Mouse (Mus musculus): ENCODE measurements around the gene Perp.

The Perp gene

DNA sequence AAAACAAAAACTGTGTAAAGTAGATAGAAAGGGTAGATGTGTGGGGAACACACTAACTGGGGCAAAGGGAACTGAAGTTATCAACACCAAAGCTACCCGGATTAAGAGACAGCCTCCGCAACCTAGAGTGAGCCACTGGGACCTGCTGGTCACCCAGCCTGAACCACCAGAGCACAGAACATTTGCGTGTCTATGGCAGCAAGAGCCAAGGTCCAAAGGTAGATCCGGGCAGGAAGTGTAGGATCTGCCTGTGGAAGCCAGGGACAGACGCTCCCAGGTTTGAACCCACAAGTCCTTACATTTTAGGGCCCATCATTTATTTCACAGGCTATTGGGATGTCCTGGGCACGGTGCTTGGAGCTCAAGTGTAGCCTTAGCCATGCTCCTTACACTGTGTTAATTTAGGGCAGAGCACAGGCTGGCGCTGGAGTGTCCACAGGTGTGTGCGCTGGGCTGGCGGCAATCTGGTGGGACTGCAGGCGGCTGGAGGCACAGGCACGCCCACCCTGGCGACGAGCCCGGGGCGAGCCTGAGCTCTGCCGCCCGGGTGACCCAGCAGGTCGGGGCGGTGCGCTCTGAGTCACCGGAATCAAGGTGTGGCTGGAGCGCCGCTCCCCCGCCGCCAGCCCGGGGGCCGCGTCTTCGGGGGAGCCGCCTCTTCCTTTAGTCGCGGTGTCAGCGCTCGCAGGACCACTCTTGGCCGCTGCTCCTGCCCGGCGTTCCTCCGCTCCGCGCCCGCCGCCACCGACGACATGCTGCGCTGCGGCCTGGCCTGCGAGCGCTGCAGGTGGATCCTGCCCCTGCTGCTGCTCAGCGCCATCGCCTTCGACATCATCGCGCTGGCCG, at the start of gene Perp:
Perp (plus strand) TSS at position 580 of the 846 bp plus-strand sequence.
- no peak for DNase-seq (ENCODE audit: low spot score)

- no peak for DNase-seq (ENCODE audit: low spot score)
These were observed 33.1 kb upstream of the Perp start for GRCm38 (mm10) chr10:18811751-18812150.

- DNase-seq (ENCODE audit: low spot score), result no peak
These were observed 28.3 kb upstream of the Perp start for GRCm38 (mm10) chr10:18816560-18816959.

DNA sequence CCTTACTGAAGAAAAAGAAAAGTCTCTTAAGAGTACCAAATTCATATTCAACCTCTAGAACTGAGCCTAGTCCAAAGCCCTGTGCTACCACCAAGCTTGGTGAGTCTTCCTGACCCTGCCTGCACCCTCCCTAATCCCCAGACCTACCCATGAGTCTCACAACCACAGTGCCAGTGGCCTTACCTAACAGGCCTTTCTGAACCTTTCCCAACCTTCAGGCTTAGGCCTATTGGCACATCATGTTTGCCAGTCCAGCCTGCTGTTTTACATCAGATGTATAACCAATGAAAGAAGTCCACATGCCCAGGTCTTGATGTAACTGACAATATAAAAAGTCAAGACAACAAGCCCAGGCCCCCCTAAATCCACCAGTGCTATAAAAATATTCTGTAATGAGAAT, 19.7 kb upstream of the Perp start:
- no peak for DNase-seq (ENCODE audit: low spot score)

GRCm38 (mm10) chr10:18826107-18826506, 18.7 kb upstream of the Perp start:
- DNase-seq (ENCODE audit: low spot score), result no peak

DNA sequence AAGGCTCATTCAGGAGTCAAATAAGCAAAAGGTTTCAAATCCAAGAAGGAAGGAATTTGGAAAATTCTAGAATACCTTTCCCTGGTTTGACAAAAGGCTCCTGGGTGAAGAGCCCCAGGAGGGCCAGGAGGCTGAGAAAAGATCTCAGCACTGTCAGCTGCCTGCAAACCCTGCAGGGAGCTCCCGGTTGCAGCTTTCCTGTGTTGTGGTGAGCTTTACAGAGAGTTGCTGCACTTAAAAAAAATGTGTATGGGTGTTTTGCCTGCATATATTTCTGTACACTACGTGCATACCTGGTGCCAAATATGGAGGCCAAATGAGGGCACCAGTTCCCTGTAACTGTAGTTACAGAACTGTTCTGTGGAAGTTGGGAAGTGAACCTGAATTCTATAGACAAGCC, 16.9 kb upstream of the Perp start:
- no peak for DNase-seq (ENCODE audit: low spot score)

DNA sequence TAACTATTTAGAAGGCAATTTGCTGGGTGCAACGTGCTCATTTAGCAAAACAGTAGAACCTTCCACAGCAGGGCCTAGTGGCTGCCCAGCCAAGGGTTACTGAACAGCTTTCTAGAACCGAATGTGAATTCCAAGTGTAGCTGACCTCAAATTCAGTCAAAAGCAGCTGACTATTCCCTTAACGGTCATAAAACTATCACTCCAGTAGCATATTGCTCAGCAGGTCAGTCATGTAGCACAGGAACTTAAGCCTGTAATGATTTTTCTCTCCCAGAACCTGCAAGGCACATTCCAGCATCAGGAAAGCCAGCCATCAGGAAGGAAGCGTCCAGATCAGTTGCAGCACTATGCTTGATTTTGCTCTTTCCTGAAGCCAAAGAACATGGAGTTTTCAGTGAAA, 14.5 kb upstream of the Perp start:
- no peak for DNase-seq (ENCODE audit: low spot score)

DNA sequence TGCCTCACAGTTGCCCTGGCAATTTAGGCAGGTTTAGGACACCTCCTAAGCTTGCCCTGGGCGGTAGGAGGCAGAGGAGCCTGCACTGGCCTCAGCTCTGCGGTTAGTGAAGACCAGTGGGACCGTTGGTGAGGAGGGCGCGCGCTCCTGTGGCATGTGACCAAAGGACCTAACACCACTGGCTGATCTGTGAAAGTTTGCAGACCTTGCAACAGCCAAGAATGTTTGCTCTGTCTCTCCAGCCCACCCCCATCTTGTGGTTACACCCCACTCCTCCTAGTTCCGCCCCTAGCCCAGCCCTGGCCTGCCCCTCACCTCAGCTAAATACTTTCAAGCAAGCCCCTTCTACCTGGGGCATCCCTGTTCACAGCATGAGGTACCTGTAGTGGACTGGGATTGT, 13.0 kb upstream of the Perp start:
- DNase-seq (ENCODE audit: low spot score), result no peak

- DNase-seq (ENCODE audit: low spot score), result no peak
These were observed 10.4 kb upstream of the Perp start for GRCm38 (mm10) chr10:18834389-18834788.

- DNase-seq (ENCODE audit: low spot score), result no peak
These were observed 8.9 kb upstream of the Perp start for GRCm38 (mm10) chr10:18835684-18836479.

GRCm38 (mm10) chr10:18839530-18839929, 5.3 kb upstream of the Perp start:
- no peak for DNase-seq (ENCODE audit: low spot score)

DNA sequence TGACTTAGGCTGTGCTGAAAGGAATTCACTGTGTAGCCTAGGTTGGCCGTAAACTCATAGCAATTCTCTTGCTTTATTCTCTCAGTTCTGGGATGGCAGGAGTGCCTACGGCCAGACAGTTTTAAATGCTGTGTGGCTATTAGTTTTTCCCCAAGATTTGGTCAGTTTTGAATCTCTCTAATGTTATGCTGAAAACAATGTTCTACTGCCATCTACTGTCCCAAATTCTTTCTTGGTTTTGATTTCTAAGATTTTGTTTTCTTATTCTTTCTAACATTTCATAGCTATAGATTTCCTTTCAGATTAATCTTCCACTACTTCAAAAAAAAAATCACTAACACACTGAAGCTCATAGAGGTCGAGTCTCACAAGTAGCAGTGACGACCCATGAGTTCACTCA, 4.1 kb upstream of the Perp start:
- DNase-seq (ENCODE audit: low spot score), result no peak

GRCm38 (mm10) chr10:18845287-18845662, 455 bp downstream of the Perp start:
- DNase-seq (ENCODE audit: low spot score), result no peak

GRCm38 (mm10) chr10:18845711-18846110, 891 bp downstream of the Perp start:
- DNase-seq (ENCODE audit: low spot score), result no peak

GRCm38 (mm10) chr10:18846474-18847264, 1.8 kb downstream of the Perp start:
- no peak for DNase-seq (ENCODE audit: low spot score)

GRCm38 (mm10) chr10:18850177-18850576, 5.4 kb downstream of the Perp start:
- DNase-seq (ENCODE audit: low spot score), result no peak

- no peak for DNase-seq (ENCODE audit: low spot score)
These were observed 8.6 kb downstream of the Perp start for GRCm38 (mm10) chr10:18853417-18853816.

GRCm38 (mm10) chr10:18857244-18857643, 12.4 kb downstream of the Perp start:
- DNase-seq (ENCODE audit: low spot score), result no peak

- DNase-seq (ENCODE audit: low spot score), result no peak
These were observed 14.8 kb downstream of the Perp start for GRCm38 (mm10) chr10:18859632-18860031.

DNA sequence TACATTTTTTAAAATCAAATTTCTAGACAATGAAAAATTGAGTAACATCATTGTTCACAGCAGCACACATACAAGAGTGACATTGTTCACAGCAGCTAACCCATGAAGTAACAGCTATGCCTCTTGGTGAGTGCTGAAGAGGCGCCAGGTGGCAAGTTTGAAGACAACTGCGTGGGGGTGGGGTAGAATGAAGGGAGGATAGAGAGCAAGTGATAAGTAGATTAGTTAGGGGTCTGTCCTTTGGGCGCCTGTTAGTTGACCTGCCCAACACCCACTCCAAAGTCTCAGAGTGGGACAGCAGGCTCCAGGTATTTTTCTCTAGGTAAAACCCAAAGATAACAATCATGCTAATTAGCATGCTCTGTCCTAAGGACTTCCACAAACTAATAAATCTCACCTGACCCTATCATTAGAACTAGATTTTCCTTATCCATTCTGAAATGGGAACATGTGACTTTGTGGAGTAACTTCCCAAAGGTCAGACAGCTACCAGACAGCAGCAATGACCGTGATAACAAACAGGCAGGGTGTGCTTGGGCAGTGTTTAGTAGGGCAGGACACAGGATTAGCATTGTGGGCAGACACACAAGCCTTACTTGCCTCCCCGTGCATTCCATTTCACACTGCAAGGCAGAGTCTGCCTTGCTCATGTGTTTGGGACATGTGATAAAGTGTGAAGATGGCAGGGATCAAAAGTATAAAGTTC, 15.5 kb downstream of the Perp start:
- no peak for DNase-seq (ENCODE audit: low spot score)

- DNase-seq (ENCODE audit: low spot score), result no peak
These were observed 16.0 kb downstream of the Perp start for GRCm38 (mm10) chr10:18860831-18861230.

DNA sequence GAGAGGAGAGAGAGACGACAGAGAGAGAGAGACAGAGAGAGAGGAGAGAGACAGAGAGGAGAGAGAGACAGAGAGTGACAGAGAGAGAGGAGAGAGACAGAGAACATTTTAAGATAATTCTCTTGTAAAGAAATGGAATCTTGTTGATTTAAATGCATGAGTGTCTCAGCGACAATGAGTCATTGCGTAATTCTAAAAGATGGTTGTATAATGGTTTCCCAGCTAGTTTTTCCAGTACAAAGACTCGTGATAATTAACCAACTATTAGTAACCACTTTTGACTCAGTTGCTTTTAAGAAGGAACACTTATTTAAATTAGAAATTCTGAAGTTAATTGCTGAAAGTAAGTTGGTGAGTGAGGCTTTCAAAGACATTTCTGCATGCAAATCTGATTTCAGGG, 16.6 kb downstream of the Perp start:
- no peak for DNase-seq (ENCODE audit: low spot score)
